Mouse (Mus musculus) neural tube, embryonic 12.5 days (tissue): Measurements from ENCODE around the gene Coasy. TPM values are rescaled to one million over a fixed set of nuclear protein-coding genes. Genes with fewer than 3 reads are reported as not detected.
"Not testable (repeated sequence)": the region's sequence is repeated elsewhere in the genome, so short reads cannot be mapped to it uniquely, and the experiment has no call there.

Source experiments
- ATAC-seq: fragments of 200-750 bp; cut with Nextera tagmentation; 2 replicates; pipeline ENCODE4 v1.8.0; 2017; ENCODE audit warnings: low read depth, mild to moderate bottlenecking, moderate TSS enrichment, moderate library complexity; ENCODE audit not compliant: low FRiP score
- H3K27ac ChIP-seq: fragments of 300-500 bp; sonication (generic); 2 replicates; pipeline ENCODE4 v1.5.1; 2016
- H3K27me3 ChIP-seq: fragments of 300-500 bp; sonication (generic); replicated peaks from 2 replicates; pipeline ENCODE4 v1.6.1; 2016; ENCODE audit warnings: mild to moderate bottlenecking
- H3K36me3 ChIP-seq: fragments of 300-500 bp; sonication (generic); 2 replicates; pipeline ENCODE4 v1.6.1; 2016; ENCODE audit warnings: mild to moderate bottlenecking
- H3K4me1 ChIP-seq: fragments of 300-500 bp; sonication (generic); 2 replicates; pipeline ENCODE4 v1.6.1; 2016
- H3K4me2 ChIP-seq: fragments of 300-500 bp; sonication (generic); replicated peaks from 2 replicates; pipeline ENCODE4 v1.6.1; 2016; ENCODE audit warnings: mild to moderate bottlenecking
- H3K4me3 ChIP-seq: fragments of 300-500 bp; sonication (generic); 2 replicates; pipeline ENCODE4 v1.5.1; 2016
- H3K9ac ChIP-seq: fragments of 300-500 bp; sonication (generic); 2 replicates; pipeline ENCODE4 v1.6.1; 2016; ENCODE audit warnings: mild to moderate bottlenecking
- H3K9me3 ChIP-seq: fragments of 300-500 bp; sonication (generic); 2 replicates; pipeline ENCODE4 v1.6.1; 2016; ENCODE audit warnings: mild to moderate bottlenecking
- WGBS: fragments of 180-500 bp; shearing (Covaris S2); methylation state at CpG from one replicate; pipeline ENCODE4 v1.1.7; 2016; 5-methylcytosine and 5-hydroxymethylcytosine counted together
- polyA plus RNA-seq: library from polyadenylated mRNA; unstranded; fragments of >200 nt; fragmentation: Nextera tagmentation; extraction: Ambion mirVana; gene quantifications from 2 replicates; pipeline ENCODE4 v1.2.1, GENCODE M21; 2016

The Coasy gene
- polyA plus RNA-seq, 1 experiment from 2014 or later, result 54.5 TPM

GRCm38 (mm10) chr11:101103011-101103410 lies 20.6 kb downstream of the Coasy start:
- Histone ChIP-seq H3K4me2 (no peak overlapping the region), H3K9me3 (no peaks in the 10 kb centered on the region), H3K9ac (no peak overlapping the region), H3K27ac (no peak overlapping the region), H3K4me3 (no peak overlapping the region), H3K36me3 (peaks cover 64% of the 10 kb centered on the region), H3K27me3 (no peaks in the 10 kb centered on the region), H3K4me1 (no peaks in the 10 kb centered on the region)
- no peak for ATAC-seq
- WGBS, result 92% methylated on average over 5 of the region's 5 CpGs

DNA sequence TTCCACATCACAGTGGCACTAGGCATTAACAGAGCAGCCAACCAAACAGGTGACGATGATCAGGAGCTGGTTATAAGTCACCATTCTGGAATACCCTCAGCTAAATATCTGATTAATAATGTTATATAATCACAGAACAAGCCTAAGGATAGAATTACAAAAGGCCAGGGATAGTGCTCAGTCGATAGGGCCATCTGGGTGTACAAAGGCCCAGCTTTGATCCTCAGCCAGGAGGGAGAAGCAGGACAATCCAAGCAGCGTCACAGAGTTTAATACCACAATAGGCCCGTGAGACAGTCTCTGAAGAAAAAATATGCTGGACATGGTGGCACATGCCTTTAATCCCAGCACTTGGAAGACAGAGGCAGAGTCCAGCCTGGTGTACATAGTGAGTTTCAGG lies 27.0 kb downstream of the Coasy start:
- H3K4me2 ChIP-seq, result no peak overlapping the region
- no peak for ATAC-seq
- 76% methylated on average over 4 of the region's 4 CpGs for WGBS
- H3K27me3 ChIP-seq, result no peaks in the 10 kb centered on the region
- no peaks in the 10 kb centered on the region for H3K4me1 ChIP-seq
- H3K36me3 ChIP-seq, result peaks cover 8% of the 10 kb centered on the region
- no peak overlapping the region for H3K27ac ChIP-seq
- H3K9ac ChIP-seq, result no peak overlapping the region
- H3K4me3 ChIP-seq, result no peak overlapping the region
- no peaks in the 10 kb centered on the region for H3K9me3 ChIP-seq

GRCm38 (mm10) chr11:101110708-101111107 lies 28.3 kb downstream of the Coasy start:
- no peak for ATAC-seq
- no peak overlapping the region for H3K4me2 ChIP-seq
- peaks cover 2% of the 10 kb centered on the region; the same call in 1 of the 2 replicates for H3K36me3 ChIP-seq
- no peak overlapping the region for H3K9ac ChIP-seq
- no peak overlapping the region for H3K4me3 ChIP-seq
- peaks cover 3% of the 10 kb centered on the region; the same call in 1 of the 2 replicates for H3K4me1 ChIP-seq
- no peaks in the 10 kb centered on the region for H3K27me3 ChIP-seq
- H3K9me3 ChIP-seq, result no peaks in the 10 kb centered on the region
- 65% methylated on average over 5 of the region's 5 CpGs for WGBS
- H3K27ac ChIP-seq, result no peak overlapping the region

DNA sequence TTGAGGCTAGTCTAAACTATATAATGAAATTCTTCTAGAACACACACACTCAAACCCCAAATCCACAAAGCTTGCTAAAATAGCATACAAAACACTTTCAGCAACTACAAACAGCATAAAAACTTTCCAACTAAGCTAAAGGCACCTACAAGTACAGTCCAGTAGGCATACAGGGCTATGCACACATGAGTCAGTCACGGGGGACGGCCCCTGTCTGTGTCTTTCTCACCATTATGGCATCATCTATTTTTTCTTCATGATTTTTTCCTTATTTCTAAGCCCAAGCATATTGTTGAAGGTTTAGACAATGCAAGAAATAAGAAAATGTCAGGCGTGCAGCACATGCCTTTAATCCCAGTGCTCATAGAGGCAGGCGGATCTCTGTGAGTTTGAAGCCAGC lies 28.8 kb downstream of the Coasy start:
- Histone ChIP-seq H3K4me3 (no peak overlapping the region), H3K9ac (no peak overlapping the region), H3K9me3 (no peaks in the 10 kb centered on the region), H3K27ac (no peak overlapping the region), H3K27me3 (no peaks in the 10 kb centered on the region), H3K4me1 (peaks cover 3% of the 10 kb centered on the region; the same call in 1 of the 2 replicates), H3K36me3 (no peaks in the 10 kb centered on the region), H3K4me2 (no peak overlapping the region)
- no peak for ATAC-seq
- 94% methylated on average over 4 of the region's 4 CpGs for WGBS

- 89% methylated on average over 3 of the region's 3 CpGs for WGBS
- ATAC-seq, result no peak
- Histone ChIP-seq H3K4me1 (peaks cover 3% of the 10 kb centered on the region; the same call in 1 of the 2 replicates), H3K9me3 (no peaks in the 10 kb centered on the region), H3K4me2 (no peak overlapping the region), H3K27ac (no peak overlapping the region), H3K9ac (no peak overlapping the region), H3K4me3 (no peak overlapping the region), H3K36me3 (peaks cover 4% of the 10 kb centered on the region; the same call in 1 of the 2 replicates), H3K27me3 (no peaks in the 10 kb centered on the region)
Observed at GRCm38 (mm10) chr11:101112186-101112585, 29.8 kb downstream of the Coasy start.

GRCm38 (mm10) chr11:101115564-101115963 lies 33.2 kb downstream of the Coasy start:
- Histone ChIP-seq H3K36me3 (peaks cover 4% of the 10 kb centered on the region; the same call in 1 of the 2 replicates), H3K27me3 (no peaks in the 10 kb centered on the region), H3K4me2 (0 out of 2 replicates have a peak overlapping the region, but pooled peaks have one; percentile 12), H3K4me1 (peaks cover 16% of the 10 kb centered on the region), H3K9me3 (no peaks in the 10 kb centered on the region), H3K9ac (no peak overlapping the region), H3K4me3 (no peak overlapping the region), H3K27ac (no peak overlapping the region)
- ATAC-seq, result no peak
- whole genome bisulfite sequencing, result 38% methylated on average over 2 of the region's 2 CpGs

- Histone ChIP-seq H3K27ac (no peak overlapping the region), H3K27me3 (no peaks in the 10 kb centered on the region), H3K36me3 (peaks cover 14% of the 10 kb centered on the region), H3K4me2 (peak overlapping the region; percentile 93), H3K9me3 (no peaks in the 10 kb centered on the region), H3K4me3 (0 out of 2 replicates have a peak overlapping the region, but pooled peaks have one; percentile 93), H3K4me1 (peaks cover 27% of the 10 kb centered on the region), H3K9ac (peak overlapping the region; percentile 93)
- WGBS, result 58% methylated on average over 4 of the region's 4 CpGs
- ATAC-seq, result no peak
Observed at GRCm38 (mm10) chr11:101118105-101118504, 35.7 kb downstream of the Coasy start.

DNA sequence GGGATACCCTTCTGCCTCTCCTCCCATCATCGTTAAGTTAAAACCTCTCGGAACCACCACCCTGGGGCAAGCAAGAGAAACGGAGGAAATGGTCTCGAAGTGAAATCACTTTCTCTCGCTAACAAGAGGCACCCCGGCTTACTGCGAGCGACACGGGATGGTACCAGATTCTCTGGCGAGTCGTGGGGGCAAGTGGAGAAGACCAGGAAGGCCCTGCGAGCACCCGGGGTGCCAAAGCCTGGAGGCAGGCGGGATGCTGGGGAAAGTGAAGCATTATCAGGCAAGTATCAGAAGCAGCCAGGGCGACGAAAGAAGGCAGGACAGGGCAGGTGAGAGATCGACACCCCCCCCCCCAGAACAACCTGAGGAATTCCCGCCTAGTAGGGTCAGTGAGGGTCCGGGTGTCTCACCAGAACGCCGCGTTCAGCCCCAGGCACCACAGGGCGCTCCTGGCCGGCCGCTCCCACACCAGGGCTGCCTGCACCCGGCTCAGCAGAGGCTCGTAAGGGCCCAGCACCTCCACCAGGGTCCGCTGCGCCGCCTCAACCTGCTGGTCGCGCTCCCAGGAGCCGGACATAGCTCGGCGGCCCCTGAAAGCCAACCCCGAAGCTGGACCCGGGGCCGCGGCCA lies 36.9 kb downstream of the Coasy start:
- under 1% methylated on average over 39 of the region's 39 CpGs for WGBS
- Histone ChIP-seq H3K4me1 (peaks cover 27% of the 10 kb centered on the region), H3K27ac (peak overlapping the region; percentile 76), H3K4me2 (peak overlapping the region; percentile 93), H3K9me3 (no peaks in the 10 kb centered on the region), H3K9ac (peak overlapping the region; percentile 93), H3K36me3 (peaks cover 24% of the 10 kb centered on the region), H3K4me3 (peak overlapping the region; percentile 93), H3K27me3 (no peaks in the 10 kb centered on the region)
- ATAC-seq, result peak; percentile 80

DNA sequence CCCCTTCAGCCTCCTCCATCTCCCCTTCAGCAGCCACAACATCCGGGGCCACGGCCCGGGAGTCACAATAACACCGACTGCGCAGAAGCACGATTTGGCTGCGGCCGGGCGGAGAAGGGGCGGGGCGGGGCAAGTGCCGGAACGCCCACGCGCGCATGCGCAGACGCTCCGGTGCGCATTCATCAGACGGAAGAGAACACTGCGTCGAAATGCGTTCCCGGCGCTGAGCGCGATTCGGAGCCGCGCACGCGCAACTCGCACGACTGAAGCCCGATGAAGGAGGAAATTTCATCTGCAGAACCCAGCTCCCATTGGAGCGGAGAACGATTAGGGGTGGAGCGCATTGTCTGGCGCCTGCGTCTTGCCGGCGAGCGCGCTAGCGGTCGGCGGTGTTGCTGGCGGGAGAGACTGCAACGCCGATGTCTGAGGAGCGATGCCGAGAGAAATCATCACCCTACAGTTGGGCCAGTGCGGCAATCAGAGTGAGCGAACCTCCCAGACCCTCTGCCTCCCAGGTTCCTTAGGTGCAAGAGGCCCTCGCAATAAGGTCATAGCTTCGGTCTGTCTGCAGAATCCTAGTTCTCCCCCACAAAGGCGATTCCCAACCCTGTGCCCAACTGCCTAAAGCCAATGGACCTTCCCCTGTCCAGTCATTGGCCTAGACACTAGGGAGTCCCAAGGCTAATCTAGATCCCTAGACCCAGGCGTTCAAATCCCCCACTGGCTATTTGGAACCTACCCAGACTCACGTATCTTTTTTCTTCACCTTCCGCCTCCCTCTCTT lies 37.6 kb downstream of the Coasy start, which contains the start of the genes Retreg3 and Tubg1:
TSS of gene Retreg3 (minus strand) at position 133 of the 784 bp plus-strand sequence.
TSS of gene Tubg1 (plus strand) at position 178 of the 784 bp plus-strand sequence.
- peak; percentile 93 for ATAC-seq
- Histone ChIP-seq H3K4me3 (peak within 1 kb of the TSS; percentile 93), H3K36me3 (peaks cover 28% of the 10 kb centered on the region), H3K9me3 (no peaks in the 10 kb centered on the region), H3K4me2 (peak within 1 kb of the TSS; percentile 93), H3K27ac (peak within 1 kb of the TSS; percentile 78), H3K9ac (peak within 1 kb of the TSS; percentile 93), H3K4me1 (peaks cover 25% of the 10 kb centered on the region), H3K27me3 (no peaks in the 10 kb centered on the region)
- under 1% methylated on average over 61 of the region's 61 CpGs for WGBS

DNA sequence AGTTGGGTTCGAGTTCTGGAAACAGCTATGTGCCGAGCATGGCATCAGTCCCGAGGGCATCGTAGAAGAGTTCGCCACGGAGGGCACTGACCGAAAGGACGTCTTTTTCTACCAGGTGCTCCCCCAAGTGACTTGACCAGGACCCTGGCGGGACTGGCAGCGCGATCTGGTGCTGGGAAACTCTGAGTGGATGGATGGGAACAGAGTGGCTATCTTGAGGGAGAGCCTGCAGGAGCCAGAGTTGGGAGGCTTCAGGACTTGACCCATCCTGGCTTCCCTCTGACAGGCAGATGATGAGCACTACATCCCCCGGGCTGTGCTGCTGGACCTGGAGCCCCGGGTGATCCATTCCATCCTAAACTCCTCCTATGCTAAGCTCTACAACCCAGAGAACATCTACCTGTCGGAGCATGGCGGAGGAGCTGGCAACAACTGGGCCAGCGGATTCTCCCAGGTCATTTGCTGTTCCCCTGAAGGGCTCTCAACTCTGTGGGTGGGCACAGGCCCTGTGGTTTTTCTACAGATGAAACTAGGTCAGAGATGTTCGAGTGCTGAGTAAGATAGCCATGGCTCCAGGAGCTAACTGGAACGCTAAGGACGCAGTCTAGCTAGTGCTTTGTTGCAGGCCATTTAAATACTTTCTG lies 38.3 kb downstream of the Coasy start:
- peak overlapping the region; percentile 93 for H3K4me2 ChIP-seq
- H3K27ac ChIP-seq, result no peak overlapping the region
- peak overlapping the region; percentile 93 for H3K4me3 ChIP-seq
- peak overlapping the region; percentile 66 for H3K9ac ChIP-seq
- no peaks in the 10 kb centered on the region for H3K27me3 ChIP-seq
- H3K4me1 ChIP-seq, result peaks cover 24% of the 10 kb centered on the region
- H3K9me3 ChIP-seq, result no peaks in the 10 kb centered on the region
- H3K36me3 ChIP-seq, result peaks cover 35% of the 10 kb centered on the region
- ATAC-seq, result no peak
- 23% methylated on average over 19 of the region's 19 CpGs for WGBS

DNA sequence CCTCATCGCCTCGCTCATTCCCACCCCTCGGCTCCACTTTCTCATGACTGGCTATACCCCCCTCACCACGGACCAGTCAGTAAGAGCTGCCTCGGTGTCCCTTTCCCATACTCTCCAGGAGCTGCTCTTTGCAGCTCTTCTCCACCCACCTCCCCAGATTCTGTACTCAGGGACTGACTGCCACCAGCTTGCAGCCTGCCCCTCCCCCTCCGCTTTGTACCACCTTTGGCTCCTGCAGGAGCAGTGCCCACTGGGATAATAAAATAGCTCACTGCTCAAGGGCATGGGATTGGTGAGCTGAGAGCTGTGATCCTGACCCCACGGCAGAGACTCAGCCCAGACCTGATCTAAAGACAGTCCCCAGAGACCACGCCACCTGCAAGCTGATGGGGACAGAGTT lies 42.1 kb downstream of the Coasy start:
- H3K27ac ChIP-seq, ATAC-seq, H3K9me3 ChIP-seq, H3K9ac ChIP-seq, H3K4me3 ChIP-seq, H3K27me3 ChIP-seq, H3K4me2 ChIP-seq: not testable (repeated sequence)
- H3K4me1 ChIP-seq, result peaks cover 13% of the 10 kb centered on the region
- 95% methylated on average over 8 of the region's 8 CpGs for WGBS
- H3K36me3 ChIP-seq, result peaks cover 49% of the 10 kb centered on the region

DNA sequence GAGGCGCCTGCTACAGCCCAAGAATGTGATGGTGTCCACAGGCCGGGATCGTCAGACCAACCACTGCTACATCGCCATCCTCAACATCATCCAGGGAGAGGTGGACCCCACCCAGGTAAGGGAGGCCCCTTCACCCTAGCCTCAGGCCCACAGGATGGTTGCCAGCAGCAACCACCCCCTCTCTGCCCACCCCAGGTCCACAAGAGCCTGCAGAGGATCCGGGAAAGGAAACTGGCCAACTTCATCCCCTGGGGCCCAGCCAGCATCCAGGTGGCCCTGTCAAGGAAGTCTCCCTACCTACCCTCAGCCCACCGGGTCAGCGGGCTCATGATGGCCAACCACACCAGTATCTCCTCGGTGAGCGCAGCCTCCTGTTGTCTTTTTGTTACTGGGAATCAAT lies 42.6 kb downstream of the Coasy start:
- not testable (repeated sequence) for H3K9me3 ChIP-seq, H3K4me2 ChIP-seq, H3K27me3 ChIP-seq, H3K4me3 ChIP-seq, H3K27ac ChIP-seq, H3K9ac ChIP-seq, ATAC-seq
- 95% methylated on average over 8 of the region's 9 CpGs for WGBS
- H3K4me1 ChIP-seq, result peaks cover 14% of the 10 kb centered on the region
- peaks cover 49% of the 10 kb centered on the region for H3K36me3 ChIP-seq
